Mouse (Mus musculus) gastrocnemius, postnatal 4 days (tissue): ENCODE measurements around the gene Nid1. TPM values are rescaled to one million over a fixed set of nuclear protein-coding genes. Genes with fewer than 3 reads are reported as not detected.

Experiments used
- DNase-seq, 2 experiments: peaks; one replicate each; pipeline ENCODE4 v3.0.0; 2021 to 2022; ENCODE audit warnings: low spot score in 2 of 2, mixed read lengths in 2 of 2
- total RNA-seq, 2 experiments: library from RNA; stranded (reverse); gene quantifications; 2 replicates each; pipeline ENCODE4 v1.2.3; 2021

Nid1 gene
- total RNA-seq, 2 experiments from 2014 or later: 314 to 321 TPM

DNA sequence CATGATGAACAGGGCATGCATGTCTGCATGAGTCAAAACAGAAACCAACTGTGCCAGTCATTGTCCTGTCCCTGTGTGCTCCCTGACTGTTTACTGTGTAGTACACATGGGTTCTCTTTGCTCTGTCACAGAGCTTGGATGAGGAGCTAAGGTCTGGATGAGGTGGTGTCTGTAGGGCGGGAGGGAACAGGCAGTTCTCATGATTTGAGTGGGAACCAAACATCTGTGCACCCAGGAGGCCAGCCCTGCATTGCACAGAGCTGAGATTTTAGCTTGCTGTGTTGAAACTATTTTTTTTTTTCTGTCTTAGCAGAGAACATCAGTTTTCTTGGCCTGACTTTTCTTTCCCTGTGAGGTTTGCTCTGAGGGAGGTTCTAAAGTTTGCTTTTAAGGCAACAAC, 50.5 kb downstream of the Nid1 start:
- DNase-seq: peak in 1 of 2 experiments; percentile 40

DNA sequence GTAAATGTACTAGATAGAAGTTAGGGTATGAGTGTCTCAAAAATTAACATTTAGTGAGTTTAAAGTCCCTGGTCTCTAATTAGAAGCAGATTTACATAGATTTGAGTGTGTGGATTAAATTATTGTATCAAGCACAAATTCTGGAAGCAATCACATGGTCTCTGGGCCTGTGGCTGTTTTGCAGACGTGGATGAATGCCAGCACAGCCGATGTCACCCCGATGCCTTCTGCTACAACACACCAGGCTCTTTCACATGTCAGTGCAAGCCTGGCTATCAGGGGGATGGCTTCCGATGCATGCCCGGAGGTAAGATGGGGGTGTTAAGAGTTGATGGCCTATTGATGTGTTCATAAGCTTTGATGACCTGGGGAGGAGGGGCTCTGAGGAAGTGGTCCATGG, 52.5 kb downstream of the Nid1 start:
- DNase-seq: no peak

DNA sequence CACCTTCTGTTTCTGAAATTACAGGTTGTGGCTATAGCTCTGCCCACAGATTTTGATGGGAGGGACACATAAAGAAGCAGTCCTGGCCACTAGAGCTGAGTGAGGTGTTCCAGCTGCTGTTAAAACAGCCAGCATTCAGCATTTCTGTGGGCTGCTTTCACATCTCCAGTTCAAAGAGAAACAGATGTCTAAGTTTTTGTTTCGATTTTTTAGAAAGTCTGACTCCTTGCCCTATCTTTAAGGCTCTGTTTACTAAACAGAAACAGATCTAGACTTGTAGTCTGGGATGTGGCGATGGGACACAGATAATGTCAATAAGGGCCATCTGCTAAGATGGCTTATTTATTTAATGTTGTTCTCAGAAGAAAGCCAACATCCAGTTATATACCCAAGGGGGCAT, 54.8 kb downstream of the Nid1 start:
- no peak for DNase-seq

DNA sequence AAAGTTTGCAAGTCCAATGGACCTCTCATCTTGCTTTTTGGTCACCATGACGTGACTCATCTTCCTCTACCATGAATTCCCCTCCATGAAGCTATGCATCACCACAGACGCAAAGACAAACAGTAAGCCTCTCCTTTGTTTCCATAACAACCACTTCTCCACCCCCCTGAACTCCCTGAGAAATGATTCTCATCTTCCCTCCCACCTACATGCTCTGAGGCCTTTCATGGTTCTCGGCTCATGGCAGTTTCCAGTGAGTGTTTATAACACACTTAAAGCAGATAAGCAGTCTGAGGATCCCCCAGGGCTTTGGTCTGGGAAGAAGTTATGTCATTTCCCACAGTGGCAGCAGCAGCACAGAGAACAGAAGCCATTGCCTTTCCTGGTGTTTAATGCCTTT, 56.2 kb downstream of the Nid1 start:
- DNase-seq: no peak

DNA sequence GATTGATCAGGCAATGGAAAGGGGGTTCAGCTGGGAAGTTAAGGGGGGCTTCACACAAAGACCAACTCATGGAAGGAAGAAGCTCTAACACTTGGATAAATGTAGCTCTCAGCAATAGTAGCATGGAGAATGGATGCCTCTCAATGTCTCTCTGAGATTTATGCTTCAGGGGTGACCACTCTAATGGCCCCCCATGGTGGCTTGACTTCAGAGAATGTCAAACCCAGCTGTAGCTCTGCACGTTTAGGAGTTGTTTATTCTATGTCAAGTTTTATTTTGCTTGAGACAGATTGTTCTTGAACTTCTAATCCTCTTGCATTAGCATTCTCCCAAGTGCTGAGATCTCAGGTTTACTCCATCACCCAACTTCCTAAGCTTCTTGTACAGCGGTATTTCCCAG, 60.7 kb downstream of the Nid1 start:
- no peak for DNase-seq

DNA sequence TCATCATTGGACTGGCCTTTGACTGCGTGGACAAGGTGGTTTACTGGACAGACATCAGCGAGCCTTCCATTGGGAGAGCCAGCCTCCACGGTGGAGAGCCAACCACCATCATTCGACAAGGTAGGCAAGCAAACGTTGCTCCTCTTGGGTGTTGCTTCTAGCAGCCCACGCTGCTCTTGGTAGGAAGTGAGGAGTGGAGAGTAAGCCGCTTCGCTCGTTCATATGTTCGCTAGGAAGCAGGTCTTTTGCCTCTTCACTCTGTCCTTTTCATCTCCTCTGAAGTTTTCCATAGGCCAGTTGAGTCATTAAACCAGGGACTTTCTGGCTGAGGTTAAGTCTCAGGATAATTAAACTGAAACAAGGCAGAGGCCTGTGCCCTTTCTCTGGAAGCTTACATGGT, 65.1 kb downstream of the Nid1 start:
- no peak for DNase-seq

DNA sequence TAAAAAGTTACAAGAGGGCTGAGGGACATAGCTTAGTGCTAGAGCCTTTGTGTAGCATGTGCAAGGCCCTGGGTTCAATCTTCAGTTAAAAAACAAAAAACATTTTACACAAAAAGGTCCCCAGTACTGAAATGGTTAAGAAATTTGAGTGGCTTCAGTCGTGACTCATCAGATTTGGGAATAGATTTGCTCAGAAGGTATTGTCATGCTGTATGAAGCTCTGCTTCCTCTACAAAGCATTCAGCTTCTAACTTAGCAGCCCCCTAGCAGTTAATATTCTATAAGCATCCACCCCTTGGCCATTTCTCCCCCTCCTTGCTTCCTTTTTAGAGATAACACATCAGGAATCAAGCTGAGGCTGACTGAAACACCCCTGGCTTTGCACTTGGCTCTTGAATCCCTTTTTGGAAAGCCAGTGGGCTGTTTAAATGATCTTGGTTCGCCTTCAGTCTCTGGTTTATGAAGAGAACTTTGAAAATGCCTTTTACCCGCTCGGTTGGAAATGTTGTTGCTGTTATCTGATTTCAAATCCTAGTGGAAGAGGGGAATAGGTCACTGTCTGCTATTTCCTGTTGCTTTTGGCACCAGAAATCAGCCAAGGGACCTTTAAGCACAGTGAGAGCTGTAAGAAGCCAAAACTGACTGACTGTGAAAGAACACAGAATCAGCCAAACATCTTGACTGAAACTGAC, 66.5 kb downstream of the Nid1 start:
- no peak for DNase-seq

DNA sequence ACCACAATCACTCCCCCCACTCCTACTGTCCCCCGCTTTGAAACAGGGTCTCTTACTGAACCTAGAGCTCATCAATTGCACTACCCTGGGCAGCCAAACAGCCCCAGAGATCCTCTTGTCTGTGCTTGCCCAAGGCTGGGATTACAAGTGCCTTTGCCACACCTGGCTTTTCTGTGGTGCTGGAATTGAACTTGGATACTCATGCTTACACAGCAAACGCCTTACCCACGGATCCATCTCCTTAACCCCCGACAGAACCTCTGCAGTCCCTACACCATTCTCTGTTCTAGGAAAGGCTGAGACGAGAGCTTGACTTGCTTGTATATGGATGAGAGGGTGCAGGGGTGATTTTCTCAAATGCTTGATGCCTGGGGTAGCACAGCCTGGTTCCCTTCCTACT, 67.7 kb downstream of the Nid1 start:
- no peak for DNase-seq

DNA sequence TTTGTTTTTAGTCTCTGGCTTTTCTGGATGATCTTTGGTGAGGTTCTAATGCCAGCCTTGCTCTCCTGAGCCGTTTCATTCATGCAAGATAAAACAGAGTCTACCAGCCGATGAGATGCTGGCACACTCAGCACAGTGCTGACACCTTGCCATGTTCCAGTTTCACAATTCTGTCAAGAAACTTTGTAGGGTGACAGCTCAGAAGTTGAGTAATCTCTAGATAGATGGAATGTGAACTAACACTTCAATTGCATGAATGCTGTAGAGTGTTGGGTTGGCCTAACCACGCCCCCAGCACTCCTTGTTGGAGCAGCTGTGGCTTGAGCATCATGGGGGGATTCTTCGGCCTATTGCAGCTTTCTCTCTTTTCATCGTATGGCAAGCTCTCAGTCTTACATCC, 69.2 kb downstream of the Nid1 start:
- no peak for DNase-seq

DNA sequence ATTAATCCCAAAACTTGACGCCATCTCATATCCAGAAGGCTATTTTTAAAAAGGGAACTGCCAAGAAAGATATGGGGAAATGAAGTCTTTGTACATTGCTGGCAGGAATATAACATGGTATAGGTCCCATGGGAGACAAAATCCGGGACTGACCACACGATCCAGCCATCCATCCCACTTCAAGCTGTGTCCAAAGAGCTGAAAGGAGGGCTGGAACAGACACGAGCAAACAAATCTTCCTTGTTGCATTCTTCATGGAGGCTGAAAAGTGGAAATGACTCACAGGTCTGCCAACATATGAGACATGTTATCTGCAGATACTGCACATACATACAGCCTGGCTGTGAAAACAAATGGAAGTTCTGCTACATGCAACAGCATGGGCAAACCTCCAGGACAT, 77.5 kb downstream of the Nid1 start:
- DNase-seq: no peak

DNA sequence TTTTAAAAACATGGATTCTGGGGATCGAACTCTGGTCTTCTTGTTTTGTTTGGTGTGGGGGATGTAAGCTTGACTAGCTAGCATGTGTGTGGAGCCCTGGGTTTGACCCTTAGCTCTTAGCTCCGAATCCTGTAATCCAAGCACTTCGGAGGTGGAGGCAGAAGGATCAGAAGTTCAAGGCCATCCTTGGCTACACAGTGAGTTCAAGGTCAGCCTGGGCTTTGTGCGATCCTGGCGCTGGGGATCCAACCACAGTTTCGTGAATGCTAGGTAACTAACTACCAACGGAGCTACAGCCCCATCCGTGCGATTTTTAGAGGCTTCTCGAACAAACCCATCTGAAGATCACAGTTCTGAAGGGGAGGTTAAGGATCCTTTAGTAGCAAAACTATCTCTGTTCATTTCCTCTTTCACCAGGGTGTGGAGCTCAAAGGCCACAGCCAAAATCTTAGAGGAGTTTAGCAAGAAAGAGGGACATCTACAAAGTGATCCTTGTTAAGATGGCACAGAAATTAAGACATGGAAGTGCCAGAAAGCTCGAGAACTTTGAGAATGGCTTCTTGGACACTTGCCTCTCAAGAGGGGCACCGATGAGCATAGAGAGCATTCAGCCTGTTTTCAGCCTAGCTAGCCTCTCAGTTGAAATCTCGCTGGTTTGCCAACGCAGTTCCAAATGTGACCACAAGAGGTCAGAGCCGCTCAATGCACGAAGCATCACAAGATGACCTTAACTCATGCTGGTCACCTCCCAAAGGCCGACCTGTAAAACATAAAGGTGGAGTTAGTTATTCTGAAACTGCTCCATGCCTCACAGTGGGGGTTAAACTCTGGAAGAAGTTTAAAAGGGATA, 79.2 kb downstream of the Nid1 start:
- peak; percentile 65 to 83 for DNase-seq

DNA sequence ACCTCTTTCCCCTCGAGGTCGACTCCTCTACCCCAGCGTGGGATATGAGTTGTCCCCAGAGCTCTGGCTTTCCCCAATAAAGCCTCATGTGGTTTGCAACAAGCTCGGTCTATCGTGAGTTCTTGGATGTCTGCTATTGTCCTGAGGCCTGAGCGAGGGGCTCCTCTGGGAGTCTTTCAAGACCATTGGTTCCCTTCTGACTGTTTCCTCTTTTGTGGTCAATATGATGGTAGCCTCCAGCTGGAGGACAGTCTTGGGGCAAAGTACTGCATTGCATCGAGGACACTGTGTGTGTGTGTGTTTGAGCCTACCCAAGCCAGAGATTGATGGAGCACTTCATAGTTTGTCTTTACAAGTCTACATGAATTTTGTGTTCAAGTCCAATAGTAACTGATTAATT, 80.8 kb downstream of the Nid1 start:
- no peak for DNase-seq

DNA sequence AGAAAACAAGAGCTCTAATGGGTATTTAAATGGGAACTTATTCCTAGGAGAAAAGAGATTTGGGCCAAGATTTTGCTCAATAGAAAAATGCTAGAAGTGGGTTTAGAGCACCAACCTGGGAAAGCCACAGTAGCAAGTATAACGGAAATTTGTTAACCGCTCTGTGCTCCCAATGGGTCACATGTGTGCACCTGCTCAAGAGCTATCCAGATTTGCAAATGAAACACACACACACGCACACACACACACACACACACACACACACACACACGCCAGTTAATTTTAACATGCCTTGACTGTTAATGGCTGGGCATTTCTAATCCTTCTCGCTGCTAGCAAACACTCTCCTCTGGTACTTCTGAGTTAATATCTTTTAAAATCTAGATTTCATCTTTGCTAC, 83.1 kb downstream of the Nid1 start:
- DNase-seq: no peak

DNA sequence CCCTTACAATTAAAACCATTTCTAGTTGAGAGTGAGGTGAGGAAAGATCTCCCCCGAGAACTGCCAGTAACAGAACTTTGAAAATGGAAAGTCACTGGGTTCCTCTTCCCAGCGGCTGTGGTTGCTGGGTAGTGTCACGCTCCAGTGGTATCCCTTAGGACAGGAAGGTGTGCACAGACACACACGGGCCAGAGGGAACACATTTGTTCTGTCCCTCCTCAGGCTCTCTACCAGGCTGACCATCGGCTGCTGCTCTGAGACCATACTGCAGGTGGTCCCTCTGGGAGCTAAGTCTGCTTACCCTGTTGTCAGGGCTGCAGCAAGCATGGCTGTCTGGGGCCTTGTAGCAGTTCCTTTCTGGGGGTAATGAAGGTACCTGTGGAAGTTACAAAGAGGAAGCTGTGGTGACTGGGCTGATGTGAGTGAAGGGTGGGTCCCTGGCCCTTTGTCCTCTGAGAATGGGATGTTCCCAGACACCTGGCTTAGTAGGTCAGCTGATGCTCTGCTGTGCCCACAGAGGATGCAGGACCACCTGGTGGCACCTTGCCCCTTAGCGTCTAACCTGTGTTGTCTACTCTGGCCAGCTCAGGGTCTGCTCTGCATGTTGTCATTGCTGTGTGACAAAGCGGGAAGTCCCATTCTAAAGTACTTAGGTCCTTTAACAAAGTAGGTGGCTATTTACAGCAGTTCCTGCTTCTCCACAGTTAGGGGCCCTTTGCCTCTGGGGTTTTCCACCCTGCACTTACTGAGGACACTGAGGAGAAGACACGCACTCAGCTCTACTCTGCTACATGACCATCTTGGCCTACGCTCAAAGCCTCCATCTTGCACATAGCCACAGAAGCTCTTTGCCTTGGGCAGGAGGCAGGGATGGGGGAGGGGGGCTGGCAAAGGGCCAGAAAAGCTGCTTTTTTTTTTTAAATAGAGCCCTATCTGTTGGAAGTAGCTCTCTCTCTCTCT, 86.6 kb downstream of the Nid1 start:
- no peak for DNase-seq

DNA sequence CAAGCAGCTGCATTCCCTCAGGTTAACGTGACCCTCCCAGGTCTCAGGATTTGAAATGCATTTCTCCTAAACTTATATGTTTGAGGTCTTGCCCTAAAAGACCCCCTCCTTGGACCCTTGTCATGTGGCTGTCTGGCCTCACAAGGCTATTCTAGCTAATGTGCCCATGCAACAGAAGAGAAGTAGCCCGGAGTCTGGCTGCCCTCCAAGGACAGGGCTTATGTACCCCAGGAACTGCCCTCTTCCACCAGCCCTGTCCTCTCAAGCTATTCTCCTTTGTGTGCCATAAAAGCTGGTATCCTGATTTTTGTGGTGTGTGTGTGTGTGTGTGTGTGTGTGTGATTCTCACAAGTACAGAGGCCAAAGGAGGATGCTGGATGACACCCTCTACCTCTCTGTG, 87.9 kb downstream of the Nid1 start:
- no peak for DNase-seq

DNA sequence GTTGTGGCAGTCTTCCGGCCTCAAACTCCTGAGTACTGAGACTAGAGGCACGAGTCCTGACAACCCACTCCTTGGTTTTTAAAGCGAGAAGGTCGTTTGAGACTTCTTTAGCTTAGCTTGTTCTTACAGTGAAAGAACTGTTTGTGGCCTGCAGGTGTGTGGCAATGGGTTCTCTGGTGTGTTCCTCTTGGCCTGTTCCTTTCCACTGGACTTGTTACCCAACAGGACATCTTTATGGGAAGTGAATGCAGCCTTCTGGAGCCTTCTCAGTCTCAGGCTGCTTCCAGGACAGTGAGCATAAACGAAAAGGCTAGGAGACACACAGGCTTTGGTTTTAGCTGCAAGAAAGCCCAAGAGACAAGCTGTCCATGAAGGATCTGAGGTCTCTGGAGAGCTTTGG, 88.5 kb downstream of the Nid1 start:
- no peak for DNase-seq

DNA sequence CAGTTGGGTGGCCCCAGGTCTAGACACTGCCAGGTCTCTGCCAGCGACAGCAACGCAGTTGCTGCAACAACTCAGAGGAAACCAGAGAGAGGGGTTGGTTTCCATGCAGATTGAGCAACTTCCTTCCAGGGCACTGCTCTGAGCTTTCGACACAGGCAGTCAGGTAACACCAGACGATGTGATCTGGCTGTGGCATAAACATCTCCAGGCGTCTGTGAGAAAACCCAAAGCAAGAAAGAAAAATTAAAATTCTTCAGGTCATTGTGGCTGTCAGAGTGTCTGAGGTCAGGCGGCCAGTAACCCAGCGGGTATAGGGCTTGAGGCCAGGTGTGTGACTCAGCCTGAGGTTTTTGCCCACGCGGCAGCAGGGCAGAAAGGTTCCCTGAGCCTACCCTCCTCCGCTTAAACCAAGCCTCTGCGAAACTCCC, 91.8 kb downstream of the Nid1 start:
- no peak for DNase-seq

DNA sequence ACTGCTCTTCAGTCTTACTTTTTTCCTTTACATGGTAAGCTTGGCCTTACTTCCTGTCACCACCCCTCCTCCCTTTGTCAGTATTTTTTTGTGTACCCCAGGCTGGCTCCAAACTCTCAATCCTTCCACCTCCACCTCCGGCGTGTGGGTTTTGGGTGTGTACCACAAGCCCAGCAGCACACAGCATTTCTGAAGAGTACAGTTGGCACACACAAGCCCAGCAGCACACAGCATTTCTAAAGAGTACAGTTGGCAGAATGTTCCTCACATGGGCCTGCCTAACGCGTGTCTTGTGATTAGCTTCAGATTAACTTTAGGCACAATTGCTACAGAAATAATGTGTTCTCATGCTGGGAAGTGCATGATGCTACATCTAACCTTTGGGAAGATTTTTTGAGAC, 93.6 kb downstream of the Nid1 start:
- DNase-seq: no peak

DNA sequence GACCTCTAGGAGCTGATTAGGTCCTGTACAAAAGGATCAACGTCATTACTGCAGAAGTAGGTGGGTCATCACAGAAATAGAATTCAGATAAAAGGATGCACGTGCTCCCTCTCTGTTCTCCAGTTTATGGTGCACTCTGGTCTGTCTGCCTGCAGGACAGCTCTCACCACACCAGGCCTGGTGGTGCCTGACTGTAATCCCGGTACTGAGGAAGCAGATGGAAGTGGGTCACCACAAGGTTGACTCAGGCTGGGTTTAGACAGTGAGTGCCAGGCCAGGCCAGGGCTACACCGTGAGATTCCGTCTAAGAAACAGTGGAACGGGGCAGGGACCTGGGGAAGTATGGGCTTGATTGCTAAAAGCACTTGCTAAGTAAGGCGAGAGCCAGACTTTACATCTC, 94.6 kb downstream of the Nid1 start:
- no peak for DNase-seq

DNA sequence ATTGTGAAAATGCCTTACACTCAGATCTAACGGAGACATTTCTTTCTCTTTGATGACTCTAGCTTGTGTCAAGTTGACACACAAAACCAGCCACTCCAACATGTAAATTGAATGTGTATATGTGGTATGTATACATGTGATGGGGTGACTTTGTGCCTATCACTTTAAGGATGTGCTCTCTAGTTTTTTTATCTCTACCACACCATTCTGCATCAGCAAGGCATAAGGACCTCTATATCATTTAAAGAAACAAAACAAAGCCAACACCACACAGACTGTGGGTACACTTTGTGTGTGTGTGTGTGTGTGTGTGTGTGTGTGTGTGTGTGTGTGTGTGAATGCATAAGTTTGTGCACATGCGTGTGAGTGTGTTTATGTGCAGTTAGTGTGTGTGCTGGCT, 99.2 kb downstream of the Nid1 start:
- no peak for DNase-seq

DNA sequence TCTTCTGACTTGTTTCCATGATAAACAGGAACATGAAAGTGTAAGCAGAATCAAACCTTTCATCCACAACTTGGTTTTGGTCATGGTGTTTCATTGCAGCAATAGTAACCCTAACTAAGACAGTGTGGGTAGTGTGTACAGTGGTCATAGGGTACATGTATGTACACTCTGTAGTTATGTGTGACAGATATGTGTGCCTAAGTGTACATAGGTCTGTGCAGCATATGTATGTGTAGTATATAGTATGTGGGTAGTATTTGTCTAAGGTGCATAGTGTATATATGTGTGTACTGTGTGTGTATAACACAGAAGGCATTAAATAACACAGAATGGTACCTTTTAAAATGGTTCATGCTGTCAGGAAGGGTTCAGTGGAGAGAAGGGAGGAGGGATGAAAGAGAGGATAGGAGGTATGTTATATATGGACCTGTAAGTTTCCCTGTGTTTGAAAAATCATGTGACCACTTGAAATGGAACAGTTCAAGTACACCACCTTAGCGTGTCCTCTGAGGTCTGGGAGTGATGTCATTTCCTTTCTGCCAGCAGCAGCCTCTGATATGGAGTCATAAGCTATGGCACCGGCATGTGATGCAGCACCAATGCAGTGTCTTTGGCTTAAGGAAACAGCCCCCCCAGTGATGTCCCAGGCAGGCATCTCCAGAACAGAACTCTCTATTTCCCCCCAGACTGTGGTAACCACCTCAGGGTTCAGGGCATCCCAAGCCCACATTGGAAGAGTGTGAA, 100.1 kb downstream of the Nid1 start:
- DNase-seq: no peak
